Mouse (Mus musculus): ENCODE data around the gene Kbtbd7.
A peak's percentile ranks its signal among the peaks of the same experiment; 100 is the strongest.
"Not testable (repeated sequence)": the region's sequence is repeated elsewhere in the genome, so short reads cannot be mapped to it uniquely, and the experiment has no call there.

Kbtbd7 gene

GRCm38 (mm10) chr14:79425979-79426729, at the start of gene Kbtbd7:
TSS of gene Kbtbd7 (plus strand) at chr14:79426511.
- peak; percentile 93 for DNase-seq (ENCODE audit: low read depth, low spot score)

DNA sequence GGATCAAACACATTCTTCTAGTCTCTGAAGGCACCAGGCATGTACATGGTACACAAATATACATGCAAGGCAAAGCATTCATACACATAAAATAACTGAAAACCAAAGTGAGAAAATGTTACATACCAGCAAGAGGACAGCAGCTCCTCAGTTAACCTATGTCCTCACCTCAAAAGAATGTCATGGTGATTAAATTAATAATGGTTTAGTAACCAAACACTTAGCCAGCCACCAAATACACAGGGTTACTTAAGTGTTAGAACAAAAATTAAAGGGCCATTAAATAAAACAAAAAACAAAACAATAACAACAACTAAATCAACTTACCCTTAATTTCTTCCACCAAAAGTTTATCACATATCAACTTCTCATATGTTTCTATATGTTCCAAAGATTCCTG, 49.3 kb upstream of the Kbtbd7 start:
- no peak for DNase-seq (ENCODE audit: low read depth, low spot score)

DNA sequence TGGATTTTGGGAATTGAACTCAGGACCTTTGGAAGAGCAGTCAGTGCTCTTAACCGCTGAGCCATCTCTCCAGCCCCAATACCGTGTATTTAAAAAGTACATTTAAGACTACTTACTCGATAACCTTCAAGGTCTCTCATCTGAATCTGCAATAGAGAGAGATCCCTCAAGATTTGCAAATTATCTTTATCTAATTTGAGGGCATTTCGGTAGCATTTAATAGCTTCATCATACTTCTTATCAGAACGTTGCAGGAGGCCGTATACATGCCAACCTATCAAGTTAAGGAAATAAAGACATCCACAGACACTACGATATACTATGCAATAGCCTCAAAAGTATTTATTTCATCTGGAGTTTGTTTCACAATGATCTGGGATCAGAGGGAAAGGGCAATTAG, 43.2 kb upstream of the Kbtbd7 start:
- no peak for DNase-seq (ENCODE audit: low read depth, low spot score)

DNA sequence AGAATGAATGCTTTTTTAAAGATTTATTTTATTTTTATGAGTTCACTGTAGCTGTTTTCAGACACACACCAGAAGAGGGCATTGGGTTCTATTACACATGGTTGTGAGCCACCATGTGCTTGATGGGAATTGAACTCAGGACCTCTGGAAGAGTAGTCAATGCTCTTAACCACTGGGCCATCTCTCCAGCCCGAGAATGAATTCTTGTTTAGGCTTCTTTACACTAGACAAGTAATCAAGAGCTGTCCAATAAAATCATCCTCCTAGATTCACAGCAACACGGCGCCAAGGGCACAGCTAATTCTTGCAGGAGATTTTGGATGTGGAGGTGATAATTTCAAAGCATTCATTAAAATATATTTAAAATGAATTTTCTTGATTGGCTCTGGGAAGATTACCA, 38.0 kb upstream of the Kbtbd7 start:
- no peak for DNase-seq (ENCODE audit: low read depth, low spot score)

DNA sequence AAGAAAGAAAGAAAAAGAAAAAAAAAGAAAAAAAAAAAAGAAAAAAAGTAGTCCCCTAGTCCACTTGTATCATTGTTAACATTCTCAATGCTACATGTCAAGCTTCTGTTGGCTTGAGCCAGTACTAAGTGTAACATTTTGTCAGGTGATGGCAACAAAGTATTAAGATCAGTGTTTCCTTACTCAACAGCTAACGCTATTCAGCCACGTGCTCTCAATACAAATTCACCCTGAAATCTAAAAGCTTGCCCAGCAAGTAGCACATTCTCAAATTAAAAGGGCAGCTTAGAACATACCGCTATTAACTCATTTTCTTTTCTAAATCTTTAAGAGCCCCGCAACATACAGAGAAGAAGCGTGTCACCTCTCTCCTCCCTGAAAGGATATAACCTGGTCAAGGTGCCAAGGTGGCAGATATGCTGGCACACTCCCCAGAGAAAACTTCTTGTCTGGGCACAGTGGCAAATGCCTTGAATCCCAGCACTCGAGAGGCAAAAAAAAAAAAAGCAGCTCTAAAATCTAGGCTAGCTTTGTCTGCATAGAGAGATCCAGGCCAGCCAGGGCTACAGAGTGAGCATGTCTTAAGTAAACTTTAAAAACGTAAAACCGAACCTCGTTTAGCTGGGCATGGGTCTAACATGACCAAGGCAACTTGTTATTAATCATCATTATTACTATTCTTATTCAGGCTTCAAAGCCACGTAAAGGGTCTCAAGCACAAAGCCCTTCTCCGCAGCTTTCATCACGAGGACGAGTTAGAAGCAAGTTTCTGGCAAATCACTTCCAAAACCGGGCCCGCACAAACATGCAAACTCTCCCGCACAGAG, 36.7 kb upstream of the Kbtbd7 start:
- DNase-seq (ENCODE audit: low read depth, low spot score), result peak; percentile 61

DNA sequence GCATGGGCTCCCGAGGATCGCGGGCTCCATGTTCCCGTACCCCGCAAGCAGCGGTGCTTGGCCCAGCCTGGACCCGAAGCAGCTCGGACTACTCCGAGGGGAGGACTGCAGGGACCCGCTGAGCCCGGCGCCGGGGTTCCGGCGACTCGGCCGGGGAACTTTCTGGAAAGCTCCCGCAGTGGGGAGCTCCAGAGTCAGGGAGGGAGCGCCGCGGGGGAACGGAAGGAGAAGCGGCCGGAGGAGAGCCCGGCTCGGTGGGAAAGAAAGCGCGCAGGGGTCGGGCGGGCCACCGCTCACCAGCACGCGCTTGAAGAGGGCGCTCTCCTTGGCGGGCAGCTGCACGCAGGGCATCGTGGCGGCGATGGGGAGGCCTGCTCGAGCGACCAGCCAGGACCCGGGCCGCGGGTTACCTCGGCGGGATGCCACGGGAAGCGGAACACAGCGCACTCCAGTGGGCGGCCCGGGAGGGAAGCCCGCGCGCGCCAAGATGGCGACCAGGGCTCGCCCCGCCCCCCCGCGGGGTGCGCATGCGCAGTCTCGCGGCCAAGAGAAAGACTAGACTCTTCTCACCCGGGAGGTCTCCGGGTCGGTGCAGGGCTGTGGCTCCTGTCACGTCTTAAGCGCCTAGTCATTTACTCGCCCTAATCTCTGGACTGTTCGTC, 35.9 kb upstream of the Kbtbd7 start, which contains the start of gene Naa16:
TSS of gene Naa16 (minus strand) at position 514 of the 662 bp plus-strand sequence.
- DNase-seq (ENCODE audit: low read depth, low spot score), result peak; percentile 94

DNA sequence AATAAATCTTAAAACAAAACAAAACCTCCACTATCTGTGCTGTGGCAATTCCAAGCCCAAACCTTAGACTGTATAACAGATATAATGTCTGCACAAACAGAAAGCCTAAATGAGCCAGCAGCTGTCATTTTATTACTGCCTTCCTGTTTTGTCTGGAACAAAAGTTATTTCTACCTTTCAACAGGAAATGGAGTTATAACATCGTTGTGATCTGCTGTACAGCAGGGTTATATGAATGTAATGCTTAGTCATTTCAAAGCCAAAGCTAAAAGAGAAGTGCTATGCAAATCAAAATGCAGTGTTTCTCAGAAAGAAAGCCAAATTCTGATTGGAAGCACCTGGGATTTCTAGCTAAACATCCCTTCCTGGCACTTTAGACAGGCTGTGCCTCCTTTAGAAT, 33.0 kb upstream of the Kbtbd7 start:
- no peak for DNase-seq (ENCODE audit: low read depth, low spot score)

GRCm38 (mm10) chr14:79394564-79394963, 31.7 kb upstream of the Kbtbd7 start:
- DNase-seq (ENCODE audit: low read depth, low spot score), result peak; percentile 12

DNA sequence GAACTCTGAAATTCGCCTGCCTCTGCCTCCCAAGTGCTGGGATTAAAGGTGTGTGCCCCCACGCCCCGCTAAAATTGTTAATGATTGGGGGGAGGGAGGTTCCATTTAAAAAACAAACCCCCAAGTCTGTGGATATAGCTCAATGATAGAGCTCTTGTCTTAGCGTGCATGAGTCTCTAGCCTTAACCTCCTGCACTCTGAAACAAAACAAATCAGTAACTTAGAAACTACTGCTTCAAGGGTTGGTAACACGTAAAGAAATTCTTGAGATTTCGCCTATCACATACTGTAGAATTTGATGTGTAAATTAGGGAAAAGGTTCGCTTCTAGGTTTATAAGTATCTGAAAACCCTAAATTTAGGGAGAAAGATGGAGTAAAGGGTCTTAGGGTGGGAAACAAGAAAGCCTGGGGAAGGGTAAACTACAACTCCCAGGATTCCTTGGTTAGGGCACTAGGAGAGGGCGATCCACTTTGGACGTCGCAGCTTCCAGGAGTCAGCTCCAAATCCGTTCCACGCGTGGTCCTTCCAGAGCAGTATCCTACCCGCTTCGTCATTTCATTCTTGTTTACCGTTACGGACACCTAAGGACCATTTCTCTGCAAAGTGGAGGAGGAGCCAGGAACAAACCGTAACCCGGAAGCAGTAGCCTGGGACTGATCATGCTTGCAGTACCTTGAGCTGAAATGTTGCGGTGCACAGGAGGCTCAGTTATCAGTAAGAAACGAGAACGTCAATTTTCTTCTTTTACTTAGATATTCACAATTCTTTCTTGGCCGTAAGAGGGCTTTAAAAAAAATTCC, 28.8 kb upstream of the Kbtbd7 start, which contains the start of gene Mtrf1:
TSS of gene Mtrf1 (plus strand) at position 452 of the 802 bp plus-strand sequence.
- DNase-seq (ENCODE audit: low read depth, low spot score), result peak; percentile 49

GRCm38 (mm10) chr14:79407641-79408040, 18.7 kb upstream of the Kbtbd7 start:
- DNase-seq (ENCODE audit: low read depth, low spot score), result no peak

DNA sequence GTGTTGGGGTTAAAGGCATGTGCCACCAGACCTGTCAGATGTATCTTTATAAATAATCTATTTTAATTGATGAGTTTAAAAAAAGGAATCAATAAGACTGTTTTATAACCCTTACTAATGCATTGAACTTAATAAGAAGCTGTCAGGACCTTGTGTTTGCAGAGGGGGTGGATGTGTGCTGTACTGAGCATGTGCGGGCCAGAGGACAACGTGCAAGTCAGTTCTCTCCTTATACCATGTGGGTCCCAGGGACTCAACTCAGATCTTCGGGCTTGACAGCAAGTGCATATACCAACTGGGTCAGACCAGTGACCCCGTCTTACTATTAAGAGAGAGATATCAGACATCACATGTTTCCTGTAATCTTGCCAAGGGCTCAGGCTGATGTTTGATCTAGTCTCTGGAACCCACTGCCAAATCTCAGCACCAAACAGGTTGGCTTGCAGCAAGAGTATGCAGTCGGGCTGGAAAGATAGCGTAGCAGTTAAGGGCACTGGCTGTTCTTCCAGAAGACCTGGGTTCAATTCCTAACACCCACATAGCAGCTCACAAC, 17.0 kb upstream of the Kbtbd7 start:
- DNase-seq (ENCODE audit: low read depth, low spot score), result no peak

DNA sequence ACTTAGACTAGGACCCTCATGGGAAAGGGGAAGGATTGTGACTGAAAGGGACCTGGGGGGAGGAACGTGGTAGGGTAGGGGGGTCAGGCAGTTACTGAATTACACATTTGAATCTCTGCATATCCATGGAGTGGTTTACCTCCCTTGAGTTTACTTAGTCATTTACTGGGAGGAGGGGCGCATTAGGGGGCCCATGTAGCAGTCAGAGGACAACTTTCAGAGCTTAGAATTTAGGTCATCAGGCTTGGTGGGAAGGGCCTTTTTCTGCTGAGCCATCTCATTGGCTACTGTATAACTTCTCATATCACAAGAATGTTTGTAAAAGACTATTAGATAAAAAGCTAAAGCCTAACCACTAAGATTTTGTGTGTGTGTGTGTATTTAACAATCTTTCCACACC, 15.6 kb upstream of the Kbtbd7 start:
- no peak for DNase-seq (ENCODE audit: low read depth, low spot score)

GRCm38 (mm10) chr14:79413121-79413520, 13.2 kb upstream of the Kbtbd7 start:
- no peak for DNase-seq (ENCODE audit: low read depth, low spot score)

GRCm38 (mm10) chr14:79420083-79420685, 6.1 kb upstream of the Kbtbd7 start:
- no peak for DNase-seq (ENCODE audit: low read depth, low spot score)

DNA sequence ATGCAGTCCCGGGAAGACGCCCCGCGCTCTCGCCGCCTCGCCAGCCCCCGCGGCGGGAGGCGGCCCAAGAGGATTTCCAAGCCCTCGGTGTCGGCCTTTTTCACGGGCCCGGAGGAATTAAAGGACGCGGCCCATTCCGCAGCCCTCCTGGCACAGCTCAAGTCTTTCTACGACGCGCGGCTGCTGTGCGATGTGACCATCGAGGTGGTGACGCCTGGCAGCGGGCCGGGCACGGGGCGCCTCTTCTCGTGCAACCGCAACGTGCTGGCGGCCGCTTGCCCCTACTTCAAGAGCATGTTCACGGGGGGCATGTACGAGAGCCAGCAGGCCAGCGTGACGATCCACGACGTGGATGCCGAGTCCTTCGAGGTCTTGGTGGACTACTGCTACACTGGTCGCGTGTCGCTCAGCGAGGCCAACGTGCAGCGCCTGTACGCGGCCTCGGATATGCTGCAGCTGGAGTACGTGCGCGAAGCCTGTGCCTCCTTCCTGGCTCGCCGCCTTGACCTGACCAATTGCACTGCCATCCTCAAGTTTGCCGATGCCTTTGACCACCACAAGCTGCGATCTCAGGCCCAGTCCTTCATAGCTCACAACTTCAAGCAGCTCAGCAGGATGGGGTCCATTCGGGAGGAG, 537 bp downstream of the Kbtbd7 start:
- DNase-seq (ENCODE audit: low read depth, low spot score), result not testable (repeated sequence)

DNA sequence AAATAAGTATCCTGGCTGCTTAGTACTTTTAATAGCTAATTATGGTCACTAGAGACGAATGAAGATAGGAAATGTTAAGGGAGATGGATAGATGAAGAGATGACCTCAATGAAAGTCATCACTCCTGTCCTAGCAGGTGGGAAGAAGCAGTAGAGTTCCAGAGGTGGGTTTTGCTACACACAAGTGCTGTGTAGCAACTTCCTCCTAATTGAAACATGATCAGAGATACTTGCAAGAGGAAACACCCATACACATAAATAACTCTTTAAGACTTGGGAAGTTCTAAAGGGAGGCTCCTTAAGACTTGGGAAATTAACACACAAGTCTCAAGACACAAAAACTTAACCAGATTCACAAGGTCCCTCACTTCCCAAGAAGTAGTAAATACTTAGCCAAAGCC, 7.8 kb downstream of the Kbtbd7 start:
- no peak for DNase-seq (ENCODE audit: low read depth, low spot score)

DNA sequence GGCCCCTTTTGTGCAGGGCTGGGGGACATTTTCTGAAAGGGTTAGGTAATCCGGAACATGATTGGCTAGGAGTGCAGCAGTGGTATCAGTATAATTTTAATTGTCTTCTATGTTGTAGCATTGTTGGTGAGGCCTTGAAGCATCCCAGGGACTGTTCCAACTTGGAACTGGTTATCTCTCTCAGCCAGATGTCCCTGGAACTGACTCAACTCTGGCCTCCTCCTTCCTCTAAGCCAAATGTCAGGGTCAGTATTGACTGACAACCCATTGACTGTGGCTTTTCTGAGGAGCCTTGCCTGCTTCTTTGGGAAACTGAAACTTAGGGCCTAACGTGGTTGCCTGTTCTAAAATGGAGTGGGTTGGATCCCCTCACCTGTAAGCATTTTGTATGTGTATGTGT, 14.3 kb downstream of the Kbtbd7 start:
- no peak for DNase-seq (ENCODE audit: low read depth, low spot score)

- no peak for DNase-seq (ENCODE audit: low read depth, low spot score)
Observed at GRCm38 (mm10) chr14:79441441-79441840, 15.1 kb downstream of the Kbtbd7 start.

DNA sequence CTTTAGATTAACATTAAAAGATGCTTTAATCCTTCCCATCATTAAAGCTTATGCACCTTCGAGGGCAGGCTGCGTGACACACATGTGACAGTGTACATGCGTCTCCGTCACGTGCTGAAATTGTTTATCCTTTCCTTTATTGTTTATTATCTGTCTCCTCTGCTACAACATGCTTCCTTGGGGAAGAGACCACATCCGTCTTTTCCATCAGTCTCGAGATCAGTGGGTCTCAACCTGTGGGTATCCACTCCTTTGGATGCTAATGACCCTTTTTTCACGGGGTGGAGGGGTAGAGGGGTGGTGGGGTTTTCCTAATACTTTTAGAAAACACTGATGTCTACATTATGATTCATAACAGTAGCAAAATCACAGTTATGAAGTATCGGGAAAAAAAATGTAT, 18.3 kb downstream of the Kbtbd7 start:
- no peak for DNase-seq (ENCODE audit: low read depth, low spot score)

- no peak for DNase-seq (ENCODE audit: low read depth, low spot score)
Observed at GRCm38 (mm10) chr14:79445055-79445620, 18.8 kb downstream of the Kbtbd7 start.

Measured in skeletal muscle tissue, adult 2 months (tissue).